Mouse (Mus musculus): ENCODE measurements around the gene Tc2n.

Gene Tc2n

DNA sequence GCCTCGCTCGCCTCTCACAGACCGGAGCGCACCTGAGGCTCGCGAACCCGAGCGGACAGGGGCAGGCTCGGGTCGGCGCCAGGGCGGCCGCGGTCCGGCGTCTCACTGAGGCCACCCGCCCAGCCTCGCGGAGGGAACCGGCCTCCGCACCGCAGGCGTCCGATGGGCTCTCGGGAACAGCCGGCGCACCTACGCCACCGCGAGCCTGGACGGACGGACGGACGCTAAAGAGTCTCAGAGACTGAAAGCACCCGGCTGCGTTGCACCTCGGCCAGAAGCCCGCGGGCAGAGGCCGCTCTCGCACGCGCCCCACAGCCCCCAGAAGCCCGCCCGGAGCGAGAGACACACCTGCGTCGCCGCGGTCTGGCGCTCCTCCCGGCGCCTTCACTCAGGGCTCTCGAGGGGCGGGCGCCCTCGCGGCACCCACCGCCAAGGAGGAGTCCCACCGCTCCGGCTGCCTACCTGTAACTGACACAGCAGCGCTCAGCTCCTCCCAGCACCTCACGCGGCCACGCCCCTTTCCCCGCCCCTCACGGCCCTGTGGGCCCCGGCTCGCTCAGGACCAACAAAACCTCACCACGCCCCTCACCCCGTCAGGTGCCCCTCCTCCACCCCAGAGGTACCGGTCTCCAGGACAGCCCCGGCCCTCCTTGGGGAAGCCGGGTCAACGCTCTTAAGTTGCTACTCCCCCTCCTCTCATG lies at the start of gene Tc2n:
Gene Tc2n (minus strand): TSS at position 470 of the 701 bp plus-strand sequence.
- peak; percentile 54 to 56 for DNase-seq

DNA sequence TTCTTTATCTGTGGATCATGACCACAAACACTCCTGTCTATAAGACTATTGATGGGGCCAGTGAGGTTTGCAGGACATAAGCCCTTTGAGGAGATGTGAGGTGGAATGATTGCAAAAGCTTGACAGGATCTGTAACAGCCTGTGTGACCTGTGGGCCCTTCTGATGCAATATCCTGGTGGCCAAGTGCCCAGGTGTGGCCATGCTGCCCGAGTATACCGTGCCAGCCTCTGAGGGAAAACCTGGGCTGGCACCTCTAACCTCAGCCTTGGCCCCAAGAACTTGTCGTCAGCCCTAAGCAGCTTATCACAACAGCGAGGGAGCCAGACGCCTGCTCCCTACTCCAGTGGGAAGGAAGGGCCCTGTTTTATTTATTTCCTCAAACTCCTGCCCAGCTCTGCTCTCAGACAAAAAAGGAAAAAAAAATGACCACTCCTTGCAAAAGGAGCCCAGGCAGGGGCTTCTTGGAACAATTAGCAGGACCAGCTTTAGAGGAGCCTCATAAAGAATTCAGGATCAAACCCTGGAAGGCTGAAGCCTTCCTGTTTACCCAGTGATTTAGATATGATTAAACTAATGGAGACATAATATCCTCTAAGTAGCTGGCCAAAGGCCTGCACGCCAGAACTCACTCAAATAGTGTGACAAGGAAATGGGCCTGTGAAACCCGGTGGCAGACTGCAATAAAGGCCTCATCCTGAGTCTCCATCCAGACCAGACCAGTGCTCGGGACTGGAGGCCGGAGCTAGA lies 49.2 kb upstream of the Tc2n start:
- DNase-seq = peak; percentile 32 to 57

DNA sequence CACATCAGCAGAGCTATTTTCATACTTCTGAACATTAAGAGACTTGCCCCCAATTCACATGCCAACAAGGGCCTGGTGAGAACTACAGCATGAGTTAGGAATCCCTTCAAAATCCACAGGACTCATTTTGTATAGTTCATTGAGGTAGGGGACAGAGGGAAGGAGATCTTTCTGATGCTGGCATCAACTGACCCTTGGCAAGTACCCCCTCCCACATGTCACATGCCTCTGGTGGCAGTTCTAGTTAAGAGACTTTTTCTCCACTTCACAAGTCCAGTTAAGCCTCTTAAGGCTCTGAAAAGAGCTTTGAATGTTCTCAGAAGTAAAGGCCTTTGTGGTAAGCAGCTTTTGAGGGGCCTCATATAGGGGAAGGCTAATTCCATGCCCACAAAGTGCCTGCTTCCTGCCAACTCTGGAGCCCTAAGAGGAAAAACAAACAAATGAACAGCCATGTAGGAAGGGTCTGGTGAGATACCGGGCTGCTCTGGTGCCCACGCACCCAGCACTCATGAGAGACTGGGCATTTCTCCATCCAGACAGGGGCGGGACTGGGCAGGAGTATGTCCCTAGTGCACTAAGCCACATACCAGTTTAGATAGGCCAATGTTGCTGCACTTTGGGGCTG lies 48.0 kb upstream of the Tc2n start:
- no peak for DNase-seq

DNA sequence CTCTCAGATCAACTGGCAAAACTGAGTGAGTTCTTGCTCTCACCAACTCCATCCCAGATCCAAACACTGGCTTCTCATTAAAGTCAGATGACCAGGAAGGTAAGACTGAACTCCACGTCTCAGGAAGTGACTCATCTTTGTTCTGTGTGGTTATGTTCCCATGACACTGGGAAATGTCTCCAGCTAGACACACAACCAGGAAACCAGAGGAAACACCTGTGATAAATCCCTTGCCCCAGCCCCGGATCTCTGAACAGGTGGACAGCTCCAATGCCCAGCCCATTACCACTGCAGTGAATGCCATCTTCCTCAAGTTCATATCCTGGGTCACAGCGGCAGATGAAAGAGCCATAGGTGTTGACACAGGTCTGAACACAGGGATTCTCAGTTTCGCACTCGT lies 46.5 kb upstream of the Tc2n start:
- DNase-seq = no peak

DNA sequence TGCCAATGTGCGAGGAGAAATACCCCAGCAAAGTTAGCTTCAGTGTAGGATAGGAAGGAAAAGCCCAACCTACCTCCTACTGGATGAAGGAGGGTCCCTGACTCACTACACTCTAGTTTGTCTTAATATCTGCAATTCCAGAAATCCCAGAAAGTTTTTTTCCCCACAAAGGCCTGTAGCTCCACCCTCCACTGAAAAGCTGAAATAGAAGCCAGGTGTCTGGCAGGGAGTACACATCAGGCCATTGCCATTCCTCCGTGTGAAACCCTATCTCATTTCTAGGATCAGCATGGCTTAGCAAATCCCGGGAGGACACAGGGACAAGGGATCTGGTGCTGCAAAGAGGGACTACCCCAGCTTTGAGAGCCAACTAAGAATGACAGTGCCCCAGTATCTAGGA lies 44.7 kb upstream of the Tc2n start:
- no peak for DNase-seq

DNA sequence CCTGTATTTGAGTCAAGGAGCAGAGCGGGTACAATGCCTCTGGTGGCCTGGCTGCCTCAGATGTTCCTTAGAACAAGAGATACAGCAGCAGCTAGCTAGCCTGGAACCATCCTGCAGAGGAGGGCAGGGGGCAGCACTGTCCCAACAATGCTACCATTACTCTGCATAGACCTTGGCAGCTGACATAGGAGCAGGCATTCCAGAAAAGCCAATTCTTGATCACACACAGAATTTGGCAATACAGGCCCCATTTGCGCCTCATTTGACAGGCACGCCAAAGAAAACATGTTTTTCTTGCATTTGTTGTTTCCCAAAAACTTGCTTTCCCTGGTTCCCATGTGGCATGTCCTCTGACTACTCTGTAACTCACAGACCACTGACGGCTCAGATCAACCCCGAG lies 43.7 kb upstream of the Tc2n start:
- DNase-seq = no peak

DNA sequence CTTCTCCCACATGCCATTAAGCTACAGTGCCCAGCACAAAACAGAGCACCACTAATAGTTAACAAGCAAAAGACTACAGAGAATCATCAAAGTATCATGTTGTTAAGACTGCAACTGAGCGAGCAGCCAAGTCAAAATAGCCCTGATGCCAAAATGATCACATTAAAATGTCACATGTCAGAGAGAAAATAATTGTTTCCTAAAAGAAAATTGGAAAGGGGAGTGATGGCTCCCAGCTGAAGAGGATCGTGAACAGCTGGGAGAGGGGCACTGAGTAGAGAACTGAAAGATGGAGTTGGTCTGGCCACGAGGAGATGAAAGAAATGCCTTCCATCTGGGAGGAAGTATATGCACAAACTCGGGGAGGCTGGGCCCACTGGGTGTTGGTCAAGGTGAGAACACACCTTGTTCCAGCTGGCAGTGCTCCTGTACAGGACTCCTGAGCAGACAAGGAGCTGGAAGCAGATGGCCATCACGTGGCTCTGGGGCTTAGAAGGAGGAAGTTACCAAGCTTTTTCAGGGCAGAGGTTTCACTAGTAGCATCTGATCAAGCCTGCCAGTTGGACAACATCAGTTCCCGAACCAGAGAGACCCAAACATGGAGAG lies 41.2 kb upstream of the Tc2n start:
- DNase-seq = no peak

DNA sequence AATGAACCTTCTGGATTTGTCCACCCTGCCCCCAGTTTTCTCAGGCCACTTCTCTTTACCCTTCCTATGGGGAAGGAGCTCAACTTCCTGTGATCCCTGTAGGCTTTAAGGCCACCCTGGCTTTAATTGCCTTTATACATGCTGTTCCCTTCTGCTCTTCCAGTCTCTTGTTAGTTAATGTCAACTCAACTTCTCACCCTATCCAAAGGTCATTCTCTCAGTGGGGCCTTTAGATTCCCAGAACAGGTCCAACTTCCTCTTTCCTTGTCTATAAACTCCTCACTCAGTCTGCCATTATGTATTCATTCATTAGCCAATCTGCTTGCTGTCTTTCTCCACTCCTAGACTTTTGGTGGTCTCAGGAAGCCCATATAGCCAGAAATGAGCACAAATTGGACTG lies 40.4 kb upstream of the Tc2n start:
- no peak for DNase-seq

DNA sequence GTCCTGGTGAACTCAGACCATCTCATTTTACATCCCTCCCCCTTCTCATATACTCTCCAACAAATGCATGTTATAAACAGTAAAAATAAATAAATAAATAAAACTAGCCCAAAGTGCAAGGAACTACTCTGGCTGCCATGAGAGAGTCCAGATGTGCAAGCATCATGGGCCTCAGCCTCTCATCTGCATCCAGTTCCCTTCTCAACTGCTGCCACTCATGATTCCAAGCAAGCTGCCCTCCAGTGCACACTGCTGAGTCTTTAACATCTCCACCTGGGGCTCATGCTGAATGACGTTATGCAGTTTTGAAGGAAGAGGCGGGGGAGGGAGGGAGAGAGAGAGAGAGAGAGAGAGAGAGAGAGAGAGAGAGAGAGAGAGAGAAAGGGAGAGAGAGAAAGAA lies 24.1 kb upstream of the Tc2n start:
- no peak for DNase-seq

DNA sequence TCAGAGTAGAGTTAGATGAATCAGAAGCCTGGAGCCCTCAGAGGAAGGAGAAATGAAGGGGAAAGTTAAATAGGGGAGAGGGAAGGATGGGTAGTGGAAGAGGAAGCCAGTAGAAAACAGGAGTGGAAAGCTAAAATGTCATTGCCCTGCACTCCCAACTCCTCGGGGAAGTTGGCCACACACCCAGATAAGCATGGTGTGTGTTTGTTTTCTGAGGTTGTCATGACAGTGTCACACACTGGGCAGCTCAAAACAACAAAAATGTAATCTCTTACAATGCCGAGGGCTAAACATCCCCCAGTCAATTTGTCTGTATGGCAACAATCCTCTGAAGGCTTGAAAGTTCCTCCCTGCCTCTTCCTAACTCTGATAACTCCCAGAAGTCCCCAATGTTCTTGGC lies 22.2 kb upstream of the Tc2n start:
- DNase-seq = no peak

DNA sequence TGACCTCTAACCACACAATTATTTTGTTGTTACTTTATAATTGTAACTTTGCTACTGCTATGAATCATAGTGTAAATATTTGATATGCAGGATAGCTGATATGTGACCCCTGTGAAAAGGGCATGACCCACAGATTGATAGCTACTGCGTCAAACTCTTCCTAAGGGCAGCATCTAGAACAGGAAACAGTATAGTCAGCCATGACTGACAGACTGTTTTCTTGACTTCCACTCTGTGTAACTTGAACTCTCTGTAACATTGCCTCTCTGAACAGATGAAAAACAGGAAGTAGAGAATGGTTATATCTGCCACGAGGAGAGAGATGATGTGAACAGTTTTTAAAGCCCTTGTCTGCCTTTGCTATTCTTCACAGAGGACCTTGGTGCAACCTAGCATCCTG lies 21.7 kb upstream of the Tc2n start:
- no peak for DNase-seq

DNA sequence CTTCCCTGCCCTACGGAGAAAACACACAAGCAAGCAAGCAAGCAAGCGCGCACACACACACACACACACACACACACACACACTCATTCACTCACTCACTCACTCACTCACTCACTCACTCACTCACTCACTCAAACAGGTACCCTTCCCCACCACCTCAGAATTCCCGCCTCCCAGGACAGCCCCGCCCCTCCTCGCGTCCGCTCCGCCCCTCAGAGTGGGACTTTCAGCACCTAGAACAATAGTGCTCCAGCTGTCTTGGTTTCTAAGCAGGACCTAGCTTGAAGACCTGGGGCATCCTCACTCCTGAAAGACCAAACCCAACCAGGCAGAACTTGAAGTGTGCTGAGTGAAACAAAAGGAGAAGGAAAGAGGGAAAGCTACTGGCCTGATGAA lies 430 bp upstream of the Tc2n start:
- peak in 1 of 2 experiments; percentile 2 for DNase-seq

DNA sequence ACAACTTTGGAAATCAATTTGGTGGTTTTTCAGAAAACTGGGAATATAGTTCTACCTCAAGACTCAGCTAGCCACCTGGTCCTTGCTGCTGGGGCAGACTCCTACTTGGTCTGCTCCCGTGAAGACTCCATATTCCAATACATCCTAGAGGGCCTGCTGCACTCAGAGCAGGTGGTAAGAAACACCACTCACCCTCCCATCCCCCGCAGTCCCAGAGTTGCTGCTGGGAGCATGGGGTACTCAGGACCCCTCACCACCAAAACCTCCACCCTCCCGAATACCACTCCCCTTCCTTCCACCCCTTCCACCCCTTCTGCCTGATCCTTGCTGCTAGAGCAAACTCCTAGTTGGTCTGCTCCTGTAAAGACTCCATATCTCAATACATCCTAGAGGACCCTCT lies 19.1 kb downstream of the Tc2n start:
- DNase-seq = no peak

DNA sequence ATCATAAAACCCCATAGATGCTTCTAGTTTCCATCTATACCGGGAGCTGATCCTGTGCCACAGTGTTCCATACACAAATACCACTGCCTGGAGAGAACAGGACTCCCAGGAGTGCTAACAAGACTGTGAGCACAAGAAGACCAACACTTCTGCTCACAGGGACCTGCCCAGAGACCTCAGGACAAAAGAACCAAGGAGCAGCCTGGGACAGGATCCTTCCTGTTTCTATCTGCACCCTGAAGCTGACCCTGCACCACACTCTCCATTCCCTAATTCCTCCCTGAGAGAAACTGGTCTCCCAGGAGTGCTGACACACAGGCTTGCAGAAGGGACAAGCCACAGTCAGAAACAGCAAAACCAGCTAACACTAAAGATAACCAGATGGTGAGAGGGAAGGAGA lies 21.8 kb downstream of the Tc2n start:
- DNase-seq = no peak

DNA sequence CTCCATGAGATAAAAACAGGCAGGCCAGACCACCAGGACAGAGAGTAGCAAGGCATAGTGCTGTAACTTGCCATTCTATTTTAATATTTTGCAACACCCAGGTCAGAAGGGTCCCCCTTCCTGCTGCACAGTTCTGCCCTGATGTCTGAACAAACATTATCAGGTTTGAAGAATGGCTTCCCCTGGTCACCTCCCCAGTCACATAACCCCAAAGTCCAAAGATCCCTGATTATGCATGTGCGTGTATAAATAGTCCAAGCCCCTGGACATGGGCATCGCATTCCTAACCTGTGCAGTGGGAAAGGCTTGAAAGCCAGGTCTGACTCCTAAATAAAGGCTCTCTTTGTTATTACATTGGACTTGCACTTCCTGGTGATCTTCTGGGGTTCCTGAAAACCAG lies 37.8 kb downstream of the Tc2n start:
- DNase-seq = no peak

DNA sequence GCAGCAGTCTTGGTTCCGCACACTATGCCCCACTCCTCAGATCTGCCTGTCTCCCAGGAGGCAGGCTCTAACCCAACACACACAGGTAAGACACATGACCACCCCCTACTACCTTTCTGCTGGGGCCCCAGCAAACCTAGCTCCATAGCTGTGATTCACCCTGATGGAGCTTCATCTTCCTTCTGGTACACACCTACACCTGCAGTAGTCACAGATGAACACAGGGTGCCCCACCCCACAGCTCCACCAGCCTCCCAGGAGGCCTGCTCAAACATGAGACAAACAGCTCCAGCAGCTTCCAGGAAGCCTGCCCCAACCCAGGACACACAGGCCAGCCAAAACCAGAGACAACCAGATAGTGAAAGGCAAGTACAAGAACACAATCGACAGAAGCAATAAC lies 50.8 kb downstream of the Tc2n start:
- no peak for DNase-seq

DNA sequence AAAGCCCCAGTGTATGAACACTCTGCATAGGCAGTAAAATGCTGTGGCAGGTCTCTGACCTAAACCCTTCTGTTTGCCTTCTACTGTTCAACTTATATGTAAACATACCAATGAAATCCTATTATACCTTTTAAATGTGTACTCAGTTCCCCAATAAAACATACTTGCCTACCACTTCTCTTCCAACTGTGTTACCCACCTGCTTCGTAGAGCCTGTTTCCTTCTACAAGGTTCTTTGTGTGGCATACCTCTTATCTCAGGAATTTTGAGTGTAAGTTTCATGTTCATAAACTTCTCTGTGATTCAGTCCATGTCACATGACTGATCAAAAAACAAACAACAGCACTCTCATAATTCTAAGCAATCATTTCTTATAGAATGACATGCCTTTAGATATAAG lies 85.2 kb downstream of the Tc2n start:
- no peak for DNase-seq

DNA sequence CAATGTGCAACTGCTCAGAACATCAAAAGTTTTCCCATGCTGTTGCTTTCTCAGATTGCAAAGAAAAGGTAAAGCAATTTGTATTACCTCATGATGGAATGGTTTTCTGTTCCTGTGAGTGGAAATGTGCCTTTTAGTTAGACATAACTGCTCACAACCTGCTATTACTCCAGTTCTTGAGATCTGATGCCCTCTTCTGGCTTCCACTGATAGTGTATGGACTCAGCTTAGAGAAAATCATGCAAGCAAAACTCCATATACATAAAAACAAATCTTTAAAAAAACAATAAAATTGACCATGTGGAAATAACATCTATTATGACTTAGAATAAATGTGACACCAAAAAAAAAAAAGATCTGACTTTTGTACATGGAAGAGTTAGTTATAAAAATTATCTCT lies 111.7 kb downstream of the Tc2n start:
- peak in 1 of 2 experiments; percentile 2 for DNase-seq
